Mouse (Mus musculus) heart, postnatal 0 days (tissue): ENCODE measurements around the gene Mrtfb.

Source experiments
- CTCF ChIP-seq: IDR thresholded peaks from 2 replicates; pipeline ENCODE4 v1.5.1; 2016; ENCODE audit warnings: antibody characterized with exemption, control low read depth, low read depth
- EP300 ChIP-seq: IDR thresholded peaks from 2 replicates; pipeline ENCODE4 v1.6.1; 2016; ENCODE audit warnings: antibody characterized with exemption, low read depth

GRCm38 (mm10) chr16:13419752-13420151, 163.5 kb downstream of the Mrtfb start:
- no peak for TF ChIP-seq CTCF
- TF ChIP-seq EP300, result no peak
